Mouse (Mus musculus) brain, embryonic 14.5 days (tissue): Measurements from ENCODE around the gene Cachd1. TPM values are rescaled to one million over a fixed set of nuclear protein-coding genes. Genes with fewer than 3 reads are reported as not detected.

Source experiments
- DNase-seq: peaks from one replicate; pipeline ENCODE4 v3.0.0-alpha.2; 2011; ENCODE audit warnings: low read depth
- CTCF ChIP-seq: fragments of 200-500 bp; IDR thresholded peaks from 2 replicates; pipeline ENCODE4 v1.5.1; 2012; ENCODE audit warnings: inconsistent platforms, mild to moderate bottlenecking, moderate library complexity, borderline replicate concordance; ENCODE audit not compliant: insufficient read depth, insufficient read length; ENCODE audit errors: extremely low read depth
- POLR2A ChIP-seq: fragments of 200-500 bp; IDR thresholded peaks from 2 replicates; pipeline ENCODE4 v1.6.1; 2012; ENCODE audit warnings: mild to moderate bottlenecking, inconsistent platforms, borderline replicate concordance; ENCODE audit not compliant: poor library complexity, insufficient read depth, insufficient read length, severe bottlenecking; ENCODE audit errors: extremely low read depth
- polyA plus RNA-seq: library from polyadenylated mRNA; depleted of rRNA; stranded (reverse); fragments of >200 nt; gene quantifications from 2 replicates; pipeline ENCODE4 v1.2.3, GENCODE M21; 2012

Gene Cachd1
- polyA plus RNA-seq, 1 experiment, result 150 TPM

DNA sequence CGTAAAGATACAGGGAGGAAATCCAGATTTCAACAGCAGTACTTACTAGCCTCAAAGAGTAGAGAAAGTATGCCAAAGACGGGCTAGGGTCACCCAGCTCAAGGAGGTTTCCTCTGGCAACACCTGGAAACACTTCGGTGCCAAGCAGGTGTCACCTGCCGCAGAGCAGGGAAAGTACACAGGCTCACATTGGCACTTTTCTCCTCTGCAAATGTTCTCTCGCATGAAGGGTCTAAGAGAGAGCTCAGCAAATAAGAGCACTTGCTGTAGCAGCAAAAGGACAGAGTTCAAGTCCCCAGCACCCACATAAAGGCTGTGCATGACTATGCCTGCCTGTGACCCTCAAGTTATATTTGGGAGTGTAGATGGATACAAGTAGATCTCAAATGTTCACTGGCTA is 16.1 kb upstream of the Cachd1 start:
- TF ChIP-seq POLR2A (no peak), CTCF (no peak)
- no peak for DNase-seq

DNA sequence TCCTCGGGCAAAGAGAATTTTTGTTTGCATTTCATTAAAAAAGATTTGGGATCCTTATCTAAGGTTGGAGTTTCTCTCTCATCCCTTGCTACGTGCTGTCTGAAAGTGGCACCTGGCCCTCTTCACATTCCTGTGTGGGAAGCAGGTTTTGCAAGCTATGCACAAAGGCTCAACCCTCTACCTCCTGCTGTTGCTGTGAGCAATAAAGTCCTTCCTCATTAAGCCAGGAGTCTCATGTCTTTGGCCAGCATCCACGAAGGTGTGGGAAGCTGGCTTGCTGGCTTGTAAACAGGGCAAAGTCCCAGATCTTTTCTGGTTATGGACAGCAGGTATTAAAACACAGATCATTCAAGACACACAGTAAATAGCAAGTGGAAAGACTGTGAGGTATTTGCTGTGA is 7.9 kb upstream of the Cachd1 start:
- no peak for TF ChIP-seq CTCF
- TF ChIP-seq POLR2A, result no peak
- no peak for DNase-seq

DNA sequence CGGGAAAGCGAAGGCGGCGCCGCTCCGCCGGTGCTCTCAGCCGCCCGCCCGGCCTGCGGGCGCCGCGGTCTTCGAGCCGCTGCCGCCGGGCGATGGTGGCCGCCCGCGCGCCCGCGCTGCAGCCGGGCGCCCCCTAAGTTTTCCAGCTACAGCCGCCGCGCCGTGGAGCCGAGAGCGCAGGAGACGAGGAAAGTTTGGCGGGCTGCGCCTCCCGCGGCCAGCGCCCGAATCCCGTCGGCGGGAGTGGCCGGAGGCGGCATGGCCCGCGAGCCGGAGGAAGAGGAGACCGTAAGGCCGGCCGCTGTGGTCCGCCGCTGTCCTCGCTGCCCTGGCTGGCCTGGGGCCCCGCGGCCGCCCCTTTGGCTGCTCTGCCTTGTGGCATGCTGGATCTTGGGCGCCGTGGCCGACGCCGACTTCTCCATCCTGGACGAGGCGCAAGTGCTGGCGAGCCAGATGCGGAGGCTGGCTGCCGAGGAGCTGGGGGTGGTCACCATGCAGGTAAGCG is 448 bp downstream of the Cachd1 start:
- TF ChIP-seq CTCF (no peak), POLR2A (no peak)
- DNase-seq, result no peak

DNA sequence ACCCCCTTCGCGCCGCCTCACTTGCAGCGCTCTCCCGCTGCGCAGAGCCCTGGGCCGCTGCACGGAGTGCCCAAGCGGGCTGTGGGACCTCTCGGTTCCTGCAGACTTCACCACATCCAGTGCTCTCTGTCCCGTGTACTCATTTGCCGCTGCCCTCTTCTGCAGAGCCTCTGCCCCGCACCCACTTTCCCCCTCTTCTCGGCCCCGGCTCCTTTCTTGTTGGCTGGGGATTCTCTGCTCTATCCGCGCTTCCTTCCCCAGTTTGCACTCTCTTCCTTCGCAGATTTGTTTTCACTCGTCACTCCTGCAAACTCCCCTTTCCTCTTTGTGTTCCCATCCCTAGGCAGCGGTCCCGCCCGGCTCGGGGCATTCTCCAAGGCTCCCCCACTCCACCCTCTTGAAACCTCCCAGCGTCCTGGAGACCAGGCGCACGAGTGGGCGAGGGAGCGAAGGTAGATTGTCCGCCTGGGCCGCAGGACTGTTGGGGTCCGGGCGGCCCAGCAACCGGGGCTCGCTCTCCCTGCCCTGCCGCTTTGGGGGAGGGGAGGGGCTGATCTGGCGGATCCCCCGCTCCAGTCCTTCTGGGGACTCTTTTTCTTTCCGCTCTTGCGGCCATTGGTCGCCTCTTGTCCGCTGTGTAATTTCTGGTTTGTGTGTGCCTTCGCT is 1.0 kb downstream of the Cachd1 start:
- DNase-seq, result peak; percentile 72
- TF ChIP-seq CTCF (no peak), POLR2A (0 out of 2 replicates have a peak, but pooled peaks have one; percentile 19)

DNA sequence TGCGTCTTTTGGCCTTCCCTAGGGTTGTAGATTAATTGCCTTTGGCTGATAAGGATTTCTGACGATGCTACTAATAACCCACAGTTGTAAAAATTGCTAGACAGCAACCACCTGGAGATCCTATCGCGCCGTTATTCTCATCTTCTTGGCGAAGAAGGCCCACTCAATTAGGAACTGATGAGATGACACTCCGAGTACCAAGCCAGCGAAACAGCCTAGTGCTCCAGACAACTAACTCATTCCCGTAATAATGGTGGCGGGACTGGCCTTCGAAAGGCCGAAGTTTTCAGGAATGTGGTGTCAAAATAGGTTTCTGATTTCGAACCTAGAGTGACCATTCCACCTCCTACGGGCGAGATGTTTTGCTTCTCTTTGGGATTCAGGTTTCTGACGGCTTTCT is 1.6 kb downstream of the Cachd1 start:
- DNase-seq, result no peak
- TF ChIP-seq POLR2A, result no peak

GRCm38 (mm10) chr4:100779023-100779422 is 2.5 kb downstream of the Cachd1 start:
- TF ChIP-seq CTCF (no peak), POLR2A (no peak)
- DNase-seq, result no peak

GRCm38 (mm10) chr4:100779695-100780094 is 3.2 kb downstream of the Cachd1 start:
- DNase-seq, result peak; percentile 72
- TF ChIP-seq POLR2A, result no peak
- no peak for TF ChIP-seq CTCF

GRCm38 (mm10) chr4:100780911-100781310 is 4.4 kb downstream of the Cachd1 start:
- DNase-seq, result peak; percentile 79
- no peak for TF ChIP-seq POLR2A
- TF ChIP-seq CTCF, result no peak

DNA sequence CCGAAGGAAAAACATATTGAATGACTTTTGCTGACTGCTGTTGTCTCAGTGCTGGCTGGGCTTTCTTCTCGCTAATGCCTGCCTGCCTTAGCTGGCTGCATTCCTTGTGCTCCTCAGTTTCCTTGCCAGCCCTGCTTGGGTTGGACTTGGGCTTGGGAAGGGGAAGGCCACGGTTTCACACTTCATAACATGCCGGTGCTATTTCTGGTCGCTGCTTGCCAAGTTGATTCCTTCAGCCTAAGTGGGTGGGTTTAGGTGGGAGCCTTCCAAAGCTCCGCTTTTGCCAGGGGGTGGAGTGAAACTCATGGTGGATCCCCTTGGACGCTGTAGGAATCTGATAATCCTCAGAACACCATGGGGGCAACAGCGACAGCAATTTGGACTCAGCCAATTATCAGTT is 5.9 kb downstream of the Cachd1 start:
- TF ChIP-seq CTCF (no peak), POLR2A (no peak)
- DNase-seq, result peak; percentile 67

DNA sequence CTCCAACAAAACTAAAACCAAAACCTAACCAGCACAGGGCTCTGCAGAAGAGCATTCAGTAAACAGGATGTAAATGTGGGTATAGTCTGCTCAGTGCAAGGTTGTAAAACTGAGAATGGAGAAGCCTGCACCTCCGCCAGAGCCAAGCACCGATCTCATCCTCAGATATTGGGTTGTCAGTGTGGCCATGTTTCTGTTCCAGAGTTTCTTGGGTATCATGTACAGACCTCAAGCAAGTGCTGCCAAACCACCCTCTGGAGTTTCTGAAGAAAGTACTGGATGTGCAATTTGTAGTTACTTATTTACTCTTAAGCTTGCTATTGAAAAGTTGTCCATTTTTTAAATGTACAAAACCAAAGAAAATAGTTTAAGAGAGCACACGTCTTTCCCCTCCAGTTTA is 6.4 kb downstream of the Cachd1 start:
- no peak for TF ChIP-seq POLR2A
- TF ChIP-seq CTCF, result no peak

DNA sequence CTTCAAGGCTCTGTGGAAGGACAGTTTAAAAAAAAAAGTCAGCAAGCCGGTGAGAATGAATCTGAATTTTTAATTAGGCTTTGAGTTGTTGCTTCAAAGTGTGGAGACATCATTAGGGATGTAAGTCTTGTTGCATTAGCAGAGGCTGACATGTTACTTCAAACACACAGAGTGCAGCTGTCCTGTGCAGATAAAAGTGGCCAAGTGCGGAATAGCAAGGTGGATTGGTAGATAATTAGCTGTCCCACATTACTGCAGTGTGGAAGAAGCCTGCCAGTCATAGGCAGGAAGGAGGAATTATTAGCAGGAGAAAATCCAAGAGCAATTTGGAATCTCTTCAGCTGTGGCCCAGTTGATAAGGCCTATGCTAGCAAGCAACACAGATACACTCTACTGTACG is 10.7 kb downstream of the Cachd1 start:
- DNase-seq, result peak; percentile 87

More for the DNA sequence above, 6.4 kb downstream of the Cachd1 start:
- no peak for DNase-seq

GRCm38 (mm10) chr4:100790176-100790575 is 13.7 kb downstream of the Cachd1 start:
- TF ChIP-seq POLR2A (no peak), CTCF (no peak)
- DNase-seq, result no peak

More for the DNA sequence above, 10.7 kb downstream of the Cachd1 start:
- TF ChIP-seq CTCF (no peak), POLR2A (no peak)

DNA sequence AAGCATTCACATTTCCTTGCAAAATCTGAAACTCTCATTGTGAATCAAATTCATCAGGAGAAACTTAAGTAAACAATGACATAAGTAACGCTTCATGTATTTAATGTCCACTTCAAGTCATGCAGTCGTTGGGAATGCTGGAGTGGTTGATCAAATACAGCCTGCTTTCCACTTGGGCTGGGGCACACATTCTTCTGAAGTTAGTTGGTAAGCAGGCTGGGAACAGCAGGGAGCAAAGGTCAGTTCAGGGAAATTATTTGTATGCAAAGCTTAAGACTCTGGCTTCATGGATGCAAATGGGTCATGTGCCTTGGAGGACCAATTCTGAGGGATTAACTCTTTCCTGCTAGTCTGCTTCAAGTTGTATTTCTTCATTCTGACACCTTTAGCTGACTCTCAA is 16.7 kb downstream of the Cachd1 start:
- DNase-seq, result peak; percentile 53
- no peak for TF ChIP-seq CTCF
- no peak for TF ChIP-seq POLR2A

DNA sequence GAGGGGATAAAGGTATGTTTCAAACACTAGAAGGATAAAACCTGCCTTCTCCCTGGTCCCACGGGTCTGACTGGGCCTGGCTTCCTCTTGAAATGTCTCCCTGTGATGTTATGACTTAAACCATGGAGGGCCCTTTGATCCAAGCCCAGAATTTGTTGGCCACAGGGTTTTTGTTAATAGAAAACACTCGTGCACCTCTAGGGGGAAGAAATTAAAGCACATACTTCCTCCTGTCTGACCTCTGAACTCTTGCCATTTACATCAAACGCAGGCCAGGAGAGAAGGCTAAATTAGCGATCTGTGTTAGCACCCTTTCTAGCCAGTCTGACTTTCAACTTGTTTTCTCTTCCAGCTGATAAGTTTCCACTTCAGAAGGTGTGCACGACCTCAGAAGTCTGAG is 19.0 kb downstream of the Cachd1 start:
- peak; percentile 60 for DNase-seq
- TF ChIP-seq POLR2A (no peak), CTCF (no peak)

DNA sequence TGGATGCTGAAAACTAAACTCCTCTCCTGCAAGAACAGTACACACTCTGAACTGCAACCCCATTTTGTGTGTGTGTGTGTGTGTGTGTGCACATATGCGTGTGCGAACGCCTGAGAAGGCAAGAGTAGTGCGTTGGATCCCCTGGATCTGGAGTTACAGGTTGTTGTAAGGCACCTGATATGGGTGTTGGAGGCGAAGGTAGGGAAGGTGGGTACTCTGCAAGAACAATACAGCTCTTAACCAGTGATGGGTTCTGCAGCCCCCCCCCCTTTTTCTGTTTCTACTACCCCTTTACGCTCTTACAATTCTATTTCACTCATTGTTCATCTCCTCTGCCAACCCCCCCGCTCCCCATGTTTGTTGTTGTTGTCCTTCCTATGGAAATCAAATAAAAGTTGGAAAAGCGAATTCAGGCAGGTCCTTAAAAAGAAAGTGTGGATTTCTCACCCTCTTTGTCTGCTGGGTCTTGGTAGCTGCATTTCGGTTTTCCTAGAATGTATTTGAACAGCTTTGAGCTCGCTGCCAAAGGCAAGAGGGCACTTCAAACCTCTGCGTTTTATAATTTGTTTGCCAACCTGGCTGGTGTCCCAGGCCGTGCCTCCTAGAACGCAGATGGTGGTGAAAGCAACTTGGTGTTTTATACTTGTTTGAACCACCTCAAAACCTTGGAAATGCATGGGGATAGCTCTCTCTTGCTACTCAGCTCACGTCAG is 24.4 kb downstream of the Cachd1 start:
- TF ChIP-seq CTCF, result no peak
- TF ChIP-seq POLR2A, result no peak
- DNase-seq, result peak; percentile 88

- no peak for DNase-seq
- TF ChIP-seq POLR2A (no peak), CTCF (no peak)
These were observed 24.9 kb downstream of the Cachd1 start for GRCm38 (mm10) chr4:100801443-100801786.
